Mouse (Mus musculus) cortical plate, adult 2 months (tissue): Measurements from ENCODE around the gene Izumo1. TPM values are rescaled to one million over a fixed set of nuclear protein-coding genes. Genes with fewer than 3 reads are reported as not detected.

Source experiments
- H3K27ac ChIP-seq: fragments of 200-500 bp; 2 replicates; pipeline ENCODE4 v1.5.1; 2012; ENCODE audit warnings: low read length, control low read depth, inconsistent platforms; ENCODE audit not compliant: insufficient read depth
- H3K4me1 ChIP-seq: fragments of 200-500 bp; 2 replicates; pipeline ENCODE4 v1.6.1; 2011; ENCODE audit warnings: low read length; ENCODE audit not compliant: control insufficient read depth, insufficient read depth
- H3K4me3 ChIP-seq: fragments of 200-500 bp; 2 replicates; pipeline ENCODE4 v1.5.1; 2011; ENCODE audit warnings: mild to moderate bottlenecking, low read length, control low read depth; ENCODE audit not compliant: insufficient read depth
- CTCF ChIP-seq: fragments of 200-500 bp; IDR thresholded peaks from 2 replicates; pipeline ENCODE4 v1.5.1; 2011; ENCODE audit warnings: mild to moderate bottlenecking, control low read depth, low read length; ENCODE audit not compliant: insufficient read depth; ENCODE audit errors: extremely low read depth
- POLR2A ChIP-seq: fragments of 200-500 bp; IDR thresholded peaks from 2 replicates; pipeline ENCODE4 v1.6.1; 2011; ENCODE audit warnings: mild to moderate bottlenecking, low read length, control low read depth; ENCODE audit not compliant: insufficient read depth; ENCODE audit errors: extremely low read depth
- polyA plus RNA-seq: library from polyadenylated mRNA; depleted of rRNA; stranded (reverse); fragments of >200 nt; gene quantifications from 2 replicates; pipeline ENCODE4 v1.2.3, GENCODE M21; 2012

Gene Izumo1
- polyA plus RNA-seq, 1 experiment, result 0.13 TPM

DNA sequence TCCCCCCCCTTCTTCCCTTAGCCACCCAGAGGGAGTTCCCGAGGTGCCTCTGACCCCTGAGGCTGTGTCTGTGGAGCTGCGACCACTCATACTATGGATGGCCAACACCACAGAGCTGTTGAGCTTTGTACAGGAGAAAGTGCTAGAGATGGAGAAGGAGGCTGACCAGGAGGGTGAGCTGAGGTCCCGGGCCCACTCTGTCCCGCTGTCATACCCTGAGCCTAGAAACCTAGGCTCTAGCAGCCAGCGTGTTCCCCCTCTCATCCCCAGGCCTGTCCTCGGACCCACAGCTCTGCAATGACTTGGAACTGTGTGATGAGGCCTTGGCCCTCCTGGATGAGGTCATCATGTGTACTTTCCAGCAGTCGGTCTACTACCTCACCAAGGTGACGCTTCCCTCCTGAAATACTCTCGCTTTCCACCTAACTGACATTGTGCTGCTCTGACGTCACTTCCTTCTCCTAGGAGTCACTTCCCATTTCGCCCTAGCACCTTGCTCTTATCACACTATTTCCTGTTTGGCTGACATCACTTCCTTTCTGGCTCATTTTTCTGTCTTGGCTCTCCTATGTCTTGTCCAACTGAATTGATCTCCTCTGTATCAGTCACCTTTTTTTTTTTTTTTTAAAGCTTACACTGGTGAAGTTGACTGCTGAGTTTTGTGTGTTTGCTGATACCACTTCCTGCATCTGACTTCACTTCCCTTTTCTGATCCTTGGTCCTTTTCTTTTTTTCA lies 13.5 kb downstream of the Izumo1 start:
- H3K4me1 ChIP-seq, result no peaks in the 10 kb centered on the region; the same call in 1 of the 2 replicates
- no peak overlapping the region for H3K27ac ChIP-seq
- no peak overlapping the region for H3K4me3 ChIP-seq
- TF ChIP-seq POLR2A (peak; percentile 31; the same call in 1 of the 2 replicates), CTCF (no peak)

DNA sequence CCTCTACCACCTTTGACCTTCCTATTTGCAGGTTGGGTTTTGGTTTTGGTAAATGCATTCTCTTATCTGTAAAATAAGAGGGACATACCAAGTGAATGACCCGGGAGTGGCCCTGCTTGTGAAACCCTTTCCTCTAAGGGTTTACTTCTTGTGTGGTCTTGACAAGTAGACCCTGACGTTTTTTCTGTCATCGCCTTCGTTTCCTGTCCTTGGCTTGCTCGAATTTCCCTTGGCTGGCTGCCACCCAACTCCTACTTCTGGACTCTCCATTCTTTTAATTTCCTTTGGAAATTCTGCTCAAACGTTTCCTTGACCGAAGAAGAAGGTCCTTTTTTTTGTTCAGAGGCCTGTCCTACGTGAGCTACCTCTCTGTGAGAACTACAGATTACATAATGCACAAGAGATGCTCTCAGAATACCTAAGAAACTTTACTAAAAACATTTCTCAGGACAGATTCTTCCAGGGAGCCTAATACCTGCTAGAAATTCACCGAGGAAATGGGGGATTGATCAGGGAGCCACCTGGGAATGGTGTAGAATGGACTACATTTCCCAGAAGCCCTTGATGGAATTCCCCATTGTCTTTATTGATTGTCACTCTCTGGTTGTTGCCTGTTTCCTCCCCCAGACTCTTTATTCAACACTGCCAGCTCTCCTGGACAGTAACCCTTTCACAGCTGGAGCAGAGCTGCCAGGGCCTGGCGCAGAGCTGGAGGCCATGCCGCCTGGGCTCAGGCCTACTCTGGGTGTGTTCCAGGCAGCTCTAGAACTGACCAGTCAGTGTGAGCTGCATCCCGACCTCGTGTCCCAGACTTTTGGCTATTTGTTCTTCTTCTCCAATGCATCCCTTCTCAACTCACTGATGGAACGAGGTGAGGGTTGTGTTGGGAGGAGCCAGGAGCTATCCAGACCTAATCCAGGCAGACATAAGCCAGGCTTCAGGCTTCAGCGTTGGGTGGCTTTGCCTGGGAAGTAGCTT lies 14.4 kb downstream of the Izumo1 start:
- no peak overlapping the region for H3K4me3 ChIP-seq
- no peak overlapping the region for H3K27ac ChIP-seq
- H3K4me1 ChIP-seq, result no peaks in the 10 kb centered on the region; the same call in 1 of the 2 replicates
- no peak for TF ChIP-seq CTCF
- TF ChIP-seq POLR2A, result no peak

DNA sequence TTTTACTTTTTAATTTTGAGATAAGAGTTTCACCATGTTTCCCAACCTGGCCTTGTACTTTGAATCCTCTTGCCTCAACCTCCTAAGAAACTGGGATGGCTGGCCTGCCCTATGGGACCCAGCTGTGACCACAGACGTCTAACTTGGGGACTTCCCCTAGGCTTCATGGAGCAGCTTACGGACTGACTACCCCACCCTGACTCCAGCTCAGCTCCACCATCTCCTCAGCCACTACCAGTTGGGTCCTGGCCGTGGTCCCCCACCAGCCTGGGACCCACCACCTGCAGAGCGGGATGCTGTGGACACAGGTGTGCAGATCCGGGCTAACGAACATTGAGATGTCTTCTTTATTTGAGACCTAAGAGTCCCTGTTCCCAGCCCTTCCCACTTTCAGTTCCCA lies 16.1 kb downstream of the Izumo1 start:
- TF ChIP-seq POLR2A (no peak), CTCF (no peak)
- Histone ChIP-seq H3K4me1 (no peaks in the 10 kb centered on the region; the same call in 1 of the 2 replicates), H3K27ac (no peak overlapping the region), H3K4me3 (no peak overlapping the region)

DNA sequence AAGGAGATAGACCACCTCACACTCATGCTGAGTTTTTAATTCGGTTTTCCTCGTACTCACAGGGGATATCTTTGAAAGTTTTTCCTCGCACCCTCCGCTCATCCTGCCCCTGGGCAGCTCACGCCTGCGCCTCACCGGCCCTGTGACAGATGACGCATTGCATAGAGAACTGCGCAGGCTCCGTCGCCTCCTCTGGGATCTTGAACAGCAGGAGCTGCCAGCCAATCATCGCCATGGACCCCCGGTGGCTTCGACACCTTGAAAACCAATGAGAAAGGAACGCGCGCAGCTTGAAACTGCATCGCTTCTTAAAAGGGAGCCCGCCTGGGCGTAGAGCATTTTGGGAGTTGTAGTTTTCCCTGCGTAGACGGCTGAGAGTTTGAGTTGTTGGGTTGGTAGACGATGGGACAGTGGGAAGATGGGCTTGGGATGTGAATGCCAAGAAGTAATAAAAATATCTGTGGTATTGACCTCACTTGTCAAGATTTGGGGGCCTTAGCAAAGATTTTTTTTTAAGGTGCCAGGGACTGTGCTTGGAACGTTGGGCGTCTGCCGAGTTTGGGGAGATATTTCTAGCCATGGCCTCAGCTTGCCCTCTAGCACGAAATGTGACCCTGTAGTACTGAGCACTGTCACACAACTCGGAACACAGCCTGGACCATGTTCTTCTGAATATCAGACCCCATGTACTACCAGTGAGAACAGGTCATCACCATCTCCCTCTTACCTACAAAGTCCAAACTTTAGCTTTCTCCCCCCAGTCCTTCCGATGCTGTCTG lies 17.2 kb downstream of the Izumo1 start:
- H3K27ac ChIP-seq, result no peak overlapping the region

DNA sequence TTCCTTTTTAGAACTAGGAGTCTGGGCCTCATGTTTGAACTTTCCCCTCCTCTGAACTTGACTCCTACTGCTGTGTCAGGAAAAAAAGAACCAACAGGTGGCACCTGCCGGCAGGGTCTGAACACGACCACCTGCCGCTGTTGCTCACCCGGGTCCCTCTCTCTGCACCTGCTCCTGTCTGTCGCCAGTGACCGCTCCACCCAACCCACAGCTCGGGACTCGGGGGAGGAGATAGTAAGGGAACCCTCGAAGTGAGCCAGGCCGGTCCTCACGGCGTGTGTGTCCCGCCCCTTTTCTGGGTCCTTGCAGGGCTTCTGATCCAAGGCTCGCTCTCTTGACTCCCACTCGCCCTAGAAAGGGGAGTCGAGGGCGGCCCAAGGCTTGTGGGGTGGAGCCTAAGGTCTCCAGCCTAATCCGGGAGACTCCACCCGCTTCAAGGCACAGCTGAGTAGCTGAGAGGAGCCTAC lies 18.0 kb downstream of the Izumo1 start, which contains the start of gene Mamstr:
TSS of gene Mamstr (plus strand) at position 417 of the 467 bp plus-strand sequence.
- Histone ChIP-seq H3K4me1 (no peaks in the 10 kb centered on the region; the same call in 1 of the 2 replicates), H3K4me3 (no peak within 1 kb of the TSS), H3K27ac (no peak within 1 kb of the TSS)
- TF ChIP-seq CTCF (no peak), POLR2A (no peak)

More for the DNA sequence above, 17.2 kb downstream of the Izumo1 start:
- TF ChIP-seq CTCF, result no peak
- peak; percentile 94 for TF ChIP-seq POLR2A
- no peaks in the 10 kb centered on the region; the same call in 1 of the 2 replicates for H3K4me1 ChIP-seq
- peak overlapping the region; percentile 31 for H3K4me3 ChIP-seq

DNA sequence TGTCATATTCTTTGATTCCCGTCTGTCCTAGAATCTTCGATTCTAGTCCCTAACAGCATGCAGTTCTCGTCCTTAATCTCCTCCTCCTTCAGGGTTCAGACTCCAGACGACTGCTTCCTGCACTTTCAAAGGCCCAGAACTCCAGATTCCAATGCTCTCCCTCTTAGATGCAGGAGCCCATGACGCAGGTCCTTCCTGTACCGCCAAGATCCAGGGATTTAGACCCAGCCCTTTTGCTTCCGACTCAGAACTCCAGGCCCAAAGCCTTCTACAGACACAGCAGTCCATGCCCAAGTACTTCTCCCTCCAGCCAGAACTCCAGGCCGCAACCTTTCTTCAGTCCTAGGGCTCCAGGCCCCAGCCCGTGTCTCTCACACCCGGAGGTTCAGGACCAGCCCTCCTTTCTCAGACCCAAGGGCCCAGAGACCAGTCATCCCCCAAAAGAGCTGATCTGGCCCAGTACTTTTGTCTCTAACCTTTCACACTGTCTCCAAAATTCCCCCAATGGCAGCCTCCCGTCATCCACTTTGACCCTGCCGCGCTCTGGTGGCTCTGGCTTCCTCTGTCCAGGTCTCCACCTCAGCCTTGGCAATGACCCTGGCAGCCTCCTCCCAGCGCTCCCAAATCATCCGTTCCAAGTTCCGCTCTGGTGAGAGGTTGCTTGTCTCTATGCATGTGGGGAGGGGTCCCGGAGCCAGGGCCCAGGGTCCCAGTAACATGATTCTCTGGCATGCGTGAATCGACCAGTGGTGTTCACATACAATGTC lies 18.8 kb downstream of the Izumo1 start:
- Histone ChIP-seq H3K4me3 (no peak overlapping the region), H3K27ac (no peak overlapping the region)

DNA sequence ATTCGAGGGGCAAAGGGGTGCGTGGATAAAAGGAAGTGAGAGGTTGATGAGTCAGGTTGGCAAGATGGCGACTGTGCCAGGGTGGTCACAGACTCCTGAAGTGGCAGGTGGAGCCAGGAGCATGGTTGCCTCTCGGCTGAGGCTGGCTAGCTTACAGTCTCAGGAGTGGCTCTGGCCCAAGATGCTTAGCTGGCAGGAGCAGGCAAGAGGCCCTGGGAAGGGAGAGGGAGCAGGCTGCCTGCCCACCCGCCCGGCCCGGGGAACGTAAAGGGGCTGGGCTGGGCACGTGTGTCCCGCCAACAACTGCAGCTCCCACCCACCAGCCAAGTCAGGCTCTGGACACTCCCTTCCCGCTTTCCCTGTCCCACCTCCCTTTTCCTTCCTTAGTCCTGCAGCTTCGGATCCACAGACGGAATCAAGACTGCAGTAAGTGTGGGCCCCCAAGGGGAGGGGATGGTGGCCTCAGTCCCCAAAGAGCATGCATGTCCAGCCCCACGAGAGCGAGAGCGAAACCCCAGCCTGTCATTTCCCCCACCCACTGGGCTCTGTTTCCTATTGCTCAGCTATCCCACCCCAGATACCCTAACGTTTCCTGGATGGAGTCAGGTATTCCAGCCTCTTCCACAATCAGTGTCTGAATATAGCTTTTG lies 19.9 kb downstream of the Izumo1 start:
- TF ChIP-seq POLR2A (no peak), CTCF (no peak)
- no peak overlapping the region for H3K4me3 ChIP-seq
- no peak overlapping the region for H3K27ac ChIP-seq
- no peaks in the 10 kb centered on the region; the same call in 1 of the 2 replicates for H3K4me1 ChIP-seq

More for the DNA sequence above, 18.8 kb downstream of the Izumo1 start:
- H3K4me1 ChIP-seq, result no peaks in the 10 kb centered on the region; the same call in 1 of the 2 replicates
- TF ChIP-seq POLR2A, result 0 out of 2 replicates have a peak, but pooled peaks have one; percentile 12
- TF ChIP-seq CTCF, result no peak

DNA sequence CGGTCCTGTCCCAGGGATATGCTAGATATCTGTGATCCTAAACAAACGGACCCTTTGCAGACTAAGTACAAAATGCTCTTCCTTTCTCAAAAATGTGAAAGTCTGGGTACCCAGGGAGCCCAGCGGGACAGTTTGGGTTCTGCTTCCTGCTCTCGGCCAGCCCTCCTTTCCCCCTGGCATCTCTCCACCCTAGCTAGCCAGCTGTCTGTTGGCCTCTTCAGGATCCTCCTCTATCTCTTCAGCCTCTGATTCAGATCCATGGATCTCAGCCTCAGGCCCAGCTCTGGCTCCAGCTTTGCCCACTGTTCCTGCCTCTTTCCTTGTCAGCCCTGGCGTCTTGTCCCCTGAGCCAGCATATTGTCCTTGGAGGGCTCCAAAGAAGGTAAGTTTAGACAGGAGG lies 20.5 kb downstream of the Izumo1 start:
- H3K4me1 ChIP-seq, result no peaks in the 10 kb centered on the region; the same call in 1 of the 2 replicates
- H3K27ac ChIP-seq, result no peak overlapping the region
- no peak for TF ChIP-seq POLR2A
- TF ChIP-seq CTCF, result no peak
- no peak overlapping the region for H3K4me3 ChIP-seq
